Mouse (Mus musculus): ENCODE data around the gene 4931409K22Rik.

The 4931409K22Rik gene

DNA sequence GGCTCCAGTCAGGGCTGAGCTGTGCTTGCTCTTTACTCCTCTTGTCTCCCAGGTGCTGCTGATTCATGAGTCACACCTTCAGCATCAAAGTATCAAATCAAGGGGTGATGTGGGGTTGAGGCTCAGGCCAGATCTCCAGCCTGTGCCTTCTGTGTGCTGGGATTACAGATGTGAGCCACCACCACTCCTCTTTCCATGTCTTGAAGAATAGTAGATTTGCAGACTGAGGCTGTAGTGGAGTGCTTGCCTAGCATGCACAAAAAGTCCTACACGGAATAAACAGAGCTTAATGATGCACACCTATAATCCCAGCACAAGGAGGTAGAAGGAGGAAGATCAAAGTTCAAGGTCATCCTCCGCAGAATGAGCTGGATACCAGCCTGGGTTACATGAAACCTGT, at the start of gene 4931409K22Rik:
TSS of gene 4931409K22Rik (minus strand) at position 101 of the 400 bp plus-strand sequence.
- no peak for DNase-seq

DNA sequence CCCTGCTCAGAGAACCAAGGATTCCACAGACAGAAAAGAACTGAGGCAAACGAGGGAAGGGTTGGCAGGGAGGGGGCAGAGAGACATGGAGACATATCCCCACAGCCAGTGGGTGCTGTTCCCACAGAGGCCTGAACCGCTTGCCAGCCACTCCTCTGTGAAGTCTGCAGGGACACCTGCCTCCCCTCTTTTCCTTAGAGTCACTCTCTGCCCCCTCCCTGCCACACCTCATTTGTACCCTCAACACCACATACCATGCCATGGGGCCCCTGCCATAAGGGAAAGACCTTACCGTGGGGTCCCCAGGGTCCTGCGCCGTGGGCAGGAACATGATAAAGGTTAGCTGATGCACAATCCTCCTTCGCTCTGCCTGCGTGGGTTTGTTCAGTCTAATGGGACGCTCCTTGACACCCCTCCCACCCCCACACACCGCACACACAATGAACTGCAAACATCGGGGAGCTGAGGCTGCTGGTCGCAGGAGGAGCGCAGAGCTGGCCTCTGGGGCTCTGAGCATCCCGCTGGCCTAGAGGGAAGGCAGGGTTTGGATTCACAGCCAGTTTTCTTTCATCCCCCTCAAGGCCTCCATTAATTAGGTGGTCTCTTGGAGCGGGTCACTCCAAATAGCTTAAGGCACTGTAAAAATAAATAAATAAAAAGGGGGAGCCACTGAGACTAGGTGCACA, 49.5 kb upstream of the 4931409K22Rik start:
- DNase-seq = no peak

DNA sequence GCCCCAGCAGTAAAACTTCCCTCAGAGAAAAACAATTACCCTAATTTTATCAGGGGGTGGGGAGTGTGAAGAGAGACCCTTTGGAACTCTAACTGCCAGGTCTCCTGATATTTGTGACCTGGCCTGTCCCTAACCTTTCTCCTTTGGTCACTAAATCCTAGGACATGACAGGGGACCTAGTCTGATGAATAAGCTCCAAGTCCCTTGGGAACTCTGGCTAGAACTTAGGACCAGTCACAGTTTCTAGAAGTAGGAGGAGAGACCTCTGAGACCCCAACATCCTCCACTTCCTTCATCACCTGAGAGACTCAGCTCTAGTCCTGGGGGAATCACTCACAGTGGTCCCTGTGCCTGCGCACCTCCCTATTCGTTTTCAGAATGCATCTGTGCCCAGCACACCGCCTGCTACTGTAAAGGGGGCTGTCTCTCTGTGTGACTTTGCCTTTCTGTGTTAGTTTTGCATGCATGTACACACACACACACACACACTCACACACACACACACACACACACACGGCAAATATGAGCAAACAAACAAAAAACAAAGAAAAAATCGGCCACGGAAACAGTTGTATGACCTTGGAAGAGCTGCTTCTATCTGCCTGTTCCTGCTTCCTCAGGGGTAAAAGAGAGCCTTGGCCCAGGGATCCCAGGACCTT, 48.8 kb upstream of the 4931409K22Rik start:
- no peak for DNase-seq

DNA sequence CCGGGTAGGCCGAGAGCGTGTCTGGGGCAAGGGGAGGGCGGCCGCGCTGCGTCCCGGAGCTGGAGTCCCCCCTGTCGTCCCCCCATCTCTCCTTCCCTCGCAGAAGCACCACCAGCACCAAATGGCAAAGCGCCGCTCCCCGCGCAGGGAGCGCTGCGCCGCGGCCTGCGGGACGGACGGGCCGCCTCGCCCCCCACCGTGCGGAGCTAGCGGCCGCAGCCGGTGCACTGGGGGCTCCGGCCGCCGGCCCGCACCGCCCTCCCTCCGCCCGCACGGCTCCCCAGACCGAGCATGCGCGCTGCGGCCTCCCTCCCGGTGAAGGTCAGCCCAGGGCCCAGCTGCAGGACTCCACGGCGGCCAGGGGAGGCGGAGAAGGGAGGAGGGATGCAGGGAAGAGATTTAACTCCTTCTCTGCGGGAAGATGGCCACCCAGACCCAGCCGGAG, 48.1 kb upstream of the 4931409K22Rik start:
- DNase-seq = peak; percentile 89 to 91

DNA sequence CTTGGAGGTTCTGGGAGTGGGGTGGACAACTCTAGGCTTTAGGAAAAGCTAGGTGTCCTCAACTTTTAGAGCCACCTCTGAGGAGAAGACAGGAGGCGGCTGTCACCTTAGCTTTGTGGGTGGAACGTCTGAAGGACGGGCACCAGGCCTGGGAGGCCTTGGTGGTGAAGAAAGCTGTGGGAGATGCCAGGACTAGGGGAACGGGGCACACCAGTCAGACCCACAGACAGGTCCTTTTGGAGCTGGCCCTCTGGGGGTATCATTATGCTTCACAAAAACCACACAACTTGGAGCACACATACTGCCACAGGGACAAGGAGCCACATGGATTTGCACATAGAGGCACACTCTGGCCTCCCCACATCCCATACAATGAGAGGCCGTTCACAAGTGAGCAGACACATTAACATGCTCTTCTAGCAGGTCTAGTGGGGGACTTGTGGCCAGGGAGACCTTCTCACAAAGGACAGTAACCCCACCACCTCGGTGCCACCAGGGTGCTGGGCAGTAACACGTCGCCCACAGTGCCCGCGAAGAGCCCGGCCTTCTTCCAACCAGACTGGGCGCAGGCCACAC, 47.6 kb upstream of the 4931409K22Rik start:
- DNase-seq = no peak

DNA sequence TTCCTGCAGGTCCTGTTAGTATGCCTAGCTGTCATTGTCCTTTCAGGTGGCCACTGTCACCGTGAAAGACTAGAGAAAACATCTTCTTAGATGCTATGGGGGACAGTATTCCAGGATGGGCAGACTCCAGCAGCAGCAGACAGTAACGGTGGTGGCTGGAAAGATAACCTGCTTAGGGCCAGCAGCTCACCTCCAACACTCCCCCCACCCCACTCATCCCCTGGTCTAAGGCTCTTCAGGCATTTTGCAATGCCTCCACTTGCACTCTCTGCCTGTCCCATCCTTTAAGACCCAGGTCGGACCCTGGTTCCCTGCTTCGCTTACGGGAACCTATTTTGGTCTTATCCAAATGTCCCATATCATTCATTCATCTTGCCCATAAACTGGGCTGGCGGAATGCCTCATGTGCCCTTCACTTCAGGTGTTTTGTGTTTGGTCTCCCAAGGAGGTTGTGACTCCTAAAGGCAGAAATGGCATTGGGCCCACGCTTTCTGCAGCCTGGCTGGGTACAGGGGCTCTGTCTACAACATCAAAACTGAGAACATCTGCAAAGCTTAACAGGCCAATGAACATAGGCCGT, 46.9 kb upstream of the 4931409K22Rik start:
- no peak for DNase-seq

DNA sequence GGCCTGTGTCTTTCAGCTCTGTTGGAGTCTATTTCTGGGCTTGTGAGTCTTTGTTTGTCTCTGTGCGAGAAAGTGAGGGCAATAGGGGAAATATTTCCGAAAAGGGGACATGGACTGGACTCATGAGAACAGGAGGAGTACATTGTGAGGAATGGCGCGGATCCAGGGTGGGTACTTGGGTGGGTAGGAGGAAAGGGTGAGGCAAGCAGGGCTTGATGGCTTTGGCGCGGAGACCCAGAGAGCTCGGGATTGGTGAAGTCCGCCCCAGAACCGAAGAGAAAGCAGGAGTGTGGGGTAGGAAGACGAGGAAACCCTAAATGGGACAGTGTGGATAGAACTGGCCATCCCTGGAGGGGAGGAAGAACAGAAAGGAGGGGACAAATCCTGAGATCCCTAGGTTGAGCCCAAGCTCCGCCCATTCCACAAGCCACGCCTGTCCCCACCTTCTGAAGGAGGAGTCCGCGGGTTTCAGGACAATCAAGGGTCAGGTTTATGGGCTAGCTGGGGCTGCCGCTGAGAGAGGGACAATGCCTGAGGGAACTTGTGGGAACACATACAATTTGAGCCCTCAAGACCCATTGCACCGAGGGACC, 46.2 kb upstream of the 4931409K22Rik start:
- peak; percentile 93 to 94 for DNase-seq

DNA sequence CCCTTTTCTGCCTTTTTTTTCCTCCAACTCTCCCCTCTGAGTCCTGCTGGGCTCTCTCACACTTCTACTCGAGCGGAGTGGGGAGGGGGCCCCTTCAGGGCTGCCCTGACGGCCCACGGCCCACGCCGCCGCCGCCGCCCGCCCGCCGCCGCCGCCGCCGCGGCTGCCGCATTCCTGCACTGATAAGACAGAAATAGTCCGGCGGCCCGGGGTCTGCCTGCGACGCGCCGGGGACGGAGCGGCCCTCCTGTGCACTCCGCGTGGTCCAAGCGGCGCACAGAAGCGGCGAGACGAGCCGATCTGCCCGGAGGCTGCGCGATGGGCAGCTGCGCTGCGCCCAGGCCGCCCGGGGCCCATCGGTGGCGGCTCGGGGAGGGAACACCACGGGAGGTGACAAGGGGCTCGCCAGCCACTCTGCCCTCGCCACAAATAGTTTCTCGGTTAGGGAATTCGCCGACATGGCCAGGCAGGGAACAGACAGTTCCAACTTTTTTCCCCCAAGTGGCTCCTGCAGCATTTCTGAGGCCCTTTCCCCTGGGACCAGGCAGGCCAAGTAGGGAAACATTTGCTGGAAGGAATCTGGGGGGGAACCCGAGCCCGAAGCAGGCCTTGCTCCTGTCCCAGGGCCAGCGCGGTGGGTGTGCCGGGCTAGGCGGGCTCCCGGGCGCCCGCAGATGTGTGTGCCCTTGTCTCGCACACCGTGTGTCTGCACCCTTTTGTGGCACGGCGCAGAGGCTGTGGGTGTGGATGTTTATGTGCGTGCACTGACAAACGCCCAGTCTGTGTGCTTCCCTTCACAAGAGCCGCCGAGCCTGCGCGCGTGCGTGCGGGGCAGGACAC, 45.5 kb upstream of the 4931409K22Rik start:
- DNase-seq = peak; percentile 72 to 74

DNA sequence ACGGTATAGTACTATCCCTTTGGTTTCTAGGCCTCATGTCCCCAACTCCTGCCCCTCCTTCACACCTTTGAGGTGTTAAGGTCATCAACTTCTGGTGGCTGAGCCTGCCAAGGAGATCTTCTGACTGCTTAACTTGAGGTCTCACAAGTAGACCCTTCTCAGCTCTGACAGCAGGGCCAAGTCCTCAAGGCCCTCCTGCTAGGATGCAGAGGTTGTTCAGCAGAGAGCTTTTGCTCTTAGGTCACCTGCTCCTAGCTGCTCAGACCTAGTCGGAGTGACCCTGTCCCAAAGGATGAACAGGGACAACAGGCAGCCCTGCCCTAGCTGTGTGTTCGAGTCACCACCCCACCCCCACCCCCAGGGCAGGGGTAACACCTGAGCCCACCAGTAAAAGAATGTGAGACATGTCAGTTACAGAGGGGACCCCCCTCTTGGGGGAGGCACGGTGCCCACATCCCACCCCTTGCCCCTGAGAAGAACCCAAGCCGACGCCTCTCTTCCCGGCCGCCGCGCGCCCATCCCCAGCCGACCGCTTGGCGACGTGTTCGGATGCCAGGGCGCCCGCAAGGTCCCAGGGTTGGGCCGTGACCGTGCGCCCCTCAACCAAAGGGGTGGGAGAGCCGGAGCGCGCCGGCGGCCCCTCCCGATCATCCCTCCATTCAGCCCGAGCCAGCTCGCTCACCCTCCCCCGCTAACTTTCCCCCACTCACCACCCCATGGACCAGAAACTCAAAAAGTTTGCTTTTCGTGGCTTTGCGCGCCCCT, 44.6 kb upstream of the 4931409K22Rik start:
- no peak for DNase-seq

DNA sequence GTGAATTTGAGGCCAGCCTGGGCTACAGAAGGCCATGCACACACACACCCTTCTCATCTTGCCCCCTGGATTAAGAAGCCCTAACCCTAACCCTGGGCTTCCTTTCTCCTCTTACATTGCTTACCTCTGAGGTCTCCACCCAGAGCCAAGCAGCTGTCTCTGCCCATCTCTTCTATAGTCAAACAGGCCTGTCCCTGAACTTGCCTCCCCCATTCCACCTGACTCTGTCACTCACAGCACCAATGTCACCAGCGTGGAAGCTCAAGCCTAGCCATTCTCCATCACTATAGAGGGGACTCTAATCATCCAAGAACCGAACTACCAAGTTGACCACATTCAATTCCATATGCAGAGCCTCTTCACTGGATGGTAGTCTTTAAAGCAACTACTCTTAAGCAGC, 43.6 kb upstream of the 4931409K22Rik start:
- no peak for DNase-seq

DNA sequence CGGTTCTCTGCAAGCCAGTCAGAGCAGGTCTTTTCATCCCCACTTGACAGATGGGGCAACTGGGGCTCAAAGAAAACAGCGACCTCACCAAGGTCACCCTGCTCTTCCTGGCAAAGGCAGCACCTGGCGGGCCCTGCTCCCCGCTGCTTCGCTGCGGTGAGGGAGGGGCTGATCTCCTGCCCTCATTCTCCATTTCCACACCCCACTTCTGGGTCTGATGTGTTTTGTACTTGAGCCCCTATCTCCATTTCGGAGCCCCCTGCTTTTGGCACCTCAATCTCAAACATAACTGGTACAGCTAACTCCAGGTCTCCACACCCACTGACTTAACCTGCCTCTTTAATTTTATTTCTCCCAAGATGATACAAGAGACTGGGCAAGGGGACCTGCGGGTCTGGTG, 42.5 kb upstream of the 4931409K22Rik start:
- DNase-seq = no peak

DNA sequence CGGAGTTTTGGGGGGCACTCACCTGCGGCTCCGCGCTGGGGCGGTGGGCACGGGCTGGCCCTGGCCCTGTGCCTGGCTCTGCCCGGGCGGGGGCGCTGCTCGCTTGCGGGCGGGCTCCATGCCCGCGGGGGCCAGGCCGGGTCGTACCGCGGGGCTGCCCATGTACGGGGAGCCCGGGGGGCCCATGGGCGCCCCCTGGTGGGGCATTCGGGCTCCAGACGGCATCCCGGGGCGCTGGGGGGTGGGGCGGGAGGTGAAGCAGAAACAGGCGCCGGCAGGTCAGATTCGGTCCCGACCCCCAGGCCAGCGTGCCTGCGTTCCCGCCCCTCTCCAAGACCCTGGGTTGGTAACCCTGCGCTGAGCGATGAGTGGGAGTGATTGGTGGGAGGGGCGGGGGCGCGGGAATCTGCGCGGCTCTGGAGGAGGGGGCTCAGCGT, 42.0 kb upstream of the 4931409K22Rik start:
- peak in 1 of 2 experiments; percentile 64 for DNase-seq

DNA sequence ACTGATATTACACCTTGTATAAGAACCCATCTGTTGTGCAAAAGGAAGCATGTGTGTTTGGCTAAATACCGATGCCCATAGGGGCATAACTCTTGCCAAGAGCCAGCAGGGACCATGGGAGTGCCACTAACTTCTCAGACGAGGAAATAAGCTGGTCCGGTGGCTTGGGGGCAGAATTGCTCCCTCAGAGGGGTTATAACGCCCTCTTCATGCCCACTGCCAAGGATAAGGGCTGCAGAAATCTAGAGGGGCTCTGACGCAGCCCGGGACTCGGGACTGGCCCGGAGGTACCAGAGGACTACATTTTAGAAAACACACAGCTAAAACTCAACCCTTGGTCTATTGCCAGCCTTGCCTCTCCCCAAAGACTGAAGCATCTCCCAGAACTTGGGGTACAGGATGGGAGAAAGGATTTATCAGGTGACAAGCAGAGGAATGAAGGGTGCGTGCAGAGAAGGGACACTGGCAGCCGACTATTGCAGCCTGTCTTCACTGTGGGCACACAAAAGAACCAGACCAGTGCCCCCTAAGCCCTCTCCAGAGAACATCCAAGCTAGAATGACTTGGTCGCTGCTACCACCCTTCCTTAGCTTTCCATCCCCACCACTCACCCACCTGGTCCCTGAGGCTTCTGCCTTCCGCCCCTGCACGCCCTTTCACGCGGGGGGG, 41.4 kb upstream of the 4931409K22Rik start:
- DNase-seq = no peak

DNA sequence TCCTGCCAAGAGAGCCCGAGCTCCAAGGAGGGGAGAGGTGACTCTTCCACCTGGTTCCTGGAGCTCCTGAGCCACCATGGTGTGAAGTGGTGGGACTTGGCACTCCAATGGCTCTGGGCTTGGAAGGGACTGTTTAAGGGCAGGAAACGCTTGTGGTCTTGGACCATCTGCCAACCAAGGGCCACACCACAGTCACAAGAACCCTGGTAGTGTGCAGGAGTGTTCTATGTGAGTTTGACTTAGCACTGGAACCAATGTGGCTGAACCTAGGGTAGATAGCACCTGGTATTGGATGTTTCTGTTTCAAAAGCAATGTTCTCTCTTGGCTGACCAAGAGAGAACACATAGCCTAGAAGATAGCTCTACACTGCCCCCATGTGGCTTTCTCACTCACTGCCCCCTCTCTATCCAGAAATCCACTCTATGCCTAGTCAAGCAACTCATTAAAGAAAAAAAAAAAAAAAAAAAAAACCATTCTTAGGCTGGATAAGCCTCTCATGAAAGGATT, 40.7 kb upstream of the 4931409K22Rik start:
- peak; percentile 78 to 83 for DNase-seq

DNA sequence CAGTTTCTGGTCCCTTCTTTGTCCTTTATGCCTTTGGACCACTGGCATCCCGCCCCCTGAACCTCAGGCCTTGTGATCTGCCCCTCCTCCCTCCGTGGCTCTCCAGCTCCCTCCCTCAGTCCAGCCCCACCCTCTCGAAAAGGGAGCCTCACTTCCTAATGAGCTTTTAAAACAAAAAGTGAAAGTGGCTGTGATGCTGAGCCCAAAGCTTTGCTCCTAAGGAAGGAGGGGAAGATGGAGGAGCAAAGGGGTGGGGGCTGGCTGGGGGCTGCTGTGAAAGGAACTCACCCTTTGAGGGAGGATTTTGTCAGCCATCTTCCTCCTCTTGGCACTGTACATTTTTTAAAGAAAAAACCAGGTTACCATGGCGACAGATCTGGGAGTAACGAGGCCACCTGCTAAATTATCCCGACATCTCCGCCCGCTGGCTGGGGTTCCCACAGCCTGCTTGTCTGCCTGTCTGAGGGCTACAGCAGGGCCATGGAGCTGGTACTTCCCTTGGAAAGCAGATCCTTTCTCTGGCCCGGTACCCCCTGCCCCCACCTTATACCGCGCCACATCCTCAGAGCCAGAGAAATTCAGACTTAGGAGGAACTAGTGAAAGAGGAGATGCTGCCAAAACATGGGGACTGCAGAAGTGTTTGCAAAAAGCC, 40.0 kb upstream of the 4931409K22Rik start:
- peak; percentile 57 to 65 for DNase-seq

DNA sequence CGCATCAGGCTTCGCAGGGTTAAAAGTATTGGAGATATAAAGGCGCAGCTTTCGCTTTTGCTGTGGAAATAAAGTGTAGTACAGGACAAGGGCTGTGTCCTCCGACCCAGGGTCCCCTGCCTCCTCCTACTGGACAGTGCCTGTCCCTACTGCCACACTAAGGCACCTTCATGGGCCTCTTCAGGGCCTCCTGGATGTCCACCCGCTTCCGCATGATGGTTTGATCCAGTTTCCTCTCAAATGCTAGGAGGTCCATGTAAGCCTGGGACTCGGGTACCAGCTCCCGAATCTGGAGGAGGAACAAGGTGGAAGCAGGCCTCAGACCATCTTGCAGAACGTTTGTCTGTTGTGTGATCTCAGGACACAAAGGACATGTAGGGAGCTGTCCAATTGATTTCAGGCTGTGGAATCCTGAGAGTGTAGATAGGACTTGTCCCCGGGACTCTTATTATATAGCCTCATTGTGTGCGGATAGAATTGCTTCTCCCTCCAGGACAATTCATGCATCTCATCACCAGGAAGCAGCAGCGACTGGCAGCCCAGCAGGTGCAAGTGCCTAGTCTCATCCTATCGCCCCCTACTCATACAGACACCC, 39.3 kb upstream of the 4931409K22Rik start:
- no peak for DNase-seq

DNA sequence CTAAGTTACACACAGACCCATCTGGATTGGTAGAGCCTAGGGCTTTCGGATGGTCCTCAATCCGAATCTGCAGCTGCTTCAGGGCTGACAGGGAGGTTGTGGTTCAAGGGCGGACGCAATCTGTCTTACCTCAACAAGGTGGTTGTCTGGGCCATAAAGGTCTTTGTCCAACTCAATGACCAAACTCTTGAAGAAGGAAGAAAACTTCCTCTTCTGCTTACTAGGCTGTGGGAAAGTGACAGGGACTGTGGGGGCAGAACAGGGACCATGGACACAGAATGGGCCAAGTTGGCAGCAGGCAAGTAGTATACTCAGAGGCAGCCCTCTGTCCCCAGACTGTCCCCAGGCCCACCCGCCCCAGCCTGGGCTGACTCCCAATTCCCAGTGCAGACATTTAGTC, 38.7 kb upstream of the 4931409K22Rik start:
- DNase-seq = no peak

DNA sequence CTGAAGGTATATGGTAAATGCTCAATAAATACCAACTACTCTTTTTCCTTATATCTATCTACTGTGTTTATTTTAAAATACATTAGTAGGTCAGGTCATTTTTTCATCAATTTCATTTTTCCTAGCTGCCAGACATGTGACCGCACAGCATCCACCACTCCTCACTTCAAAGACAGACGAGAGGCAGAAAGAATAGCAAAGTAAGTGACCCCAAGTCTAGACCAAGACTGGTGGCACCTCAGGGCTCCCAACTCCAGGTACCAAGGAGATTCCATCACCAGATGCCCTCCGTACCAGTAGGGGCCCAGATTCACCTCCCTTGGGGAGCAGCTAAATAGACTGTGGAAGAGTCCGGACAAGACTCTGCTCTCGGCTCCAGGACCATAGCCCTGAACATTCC, 37.7 kb upstream of the 4931409K22Rik start:
- no peak for DNase-seq

DNA sequence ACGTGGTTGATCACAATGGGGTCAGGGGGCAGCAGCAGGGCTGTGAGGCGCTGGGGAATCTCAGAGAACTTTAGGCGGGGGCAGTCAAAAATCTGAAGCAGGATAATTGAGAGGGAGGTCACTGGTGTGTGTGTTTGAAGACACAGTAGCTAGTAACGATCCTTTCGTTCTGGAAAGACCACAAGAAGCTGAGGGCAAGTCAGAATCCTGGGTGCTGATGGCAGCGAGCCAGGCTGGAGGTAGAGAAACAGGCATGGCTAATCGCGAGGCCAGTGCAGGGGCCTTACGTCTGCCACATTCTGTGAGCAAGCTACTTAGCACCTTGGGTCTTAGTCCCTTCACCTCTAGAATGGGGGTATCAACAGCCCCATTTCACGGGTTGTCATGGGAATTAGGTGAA, 37.3 kb upstream of the 4931409K22Rik start:
- DNase-seq = no peak

DNA sequence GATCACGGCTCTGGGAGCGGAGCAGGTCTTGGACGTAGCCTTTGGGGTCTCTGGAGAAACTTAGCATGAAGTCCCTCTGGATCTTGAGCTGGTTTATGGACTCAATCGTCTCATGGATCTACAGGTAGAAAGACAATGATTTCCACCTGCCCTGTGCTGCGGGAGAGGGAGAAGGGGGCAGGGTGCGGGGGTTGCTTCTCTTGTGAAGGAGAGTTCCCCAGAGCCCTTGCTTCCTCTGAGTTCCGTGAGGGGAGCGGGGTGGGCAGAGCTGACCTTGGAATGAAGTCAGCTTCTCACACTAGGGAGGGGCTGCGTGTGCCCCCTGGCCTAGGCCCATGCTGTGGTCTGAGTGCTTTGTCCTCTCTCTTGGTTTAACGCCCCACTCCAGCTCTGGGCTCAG, 36.6 kb upstream of the 4931409K22Rik start:
- DNase-seq = no peak

All from lung, adult 18-20 months (tissue).